Mouse (Mus musculus) gastrocnemius, adult 8-10 months (tissue): Measurements from ENCODE around the gene Pcsk7. TPM values are rescaled to one million over a fixed set of nuclear protein-coding genes. Genes with fewer than 3 reads are reported as not detected.

Experiments used
- DNase-seq, 2 experiments: peaks; one replicate each; pipeline ENCODE4 v3.0.0; 2022; ENCODE audit warnings: low spot score in 2 of 2
- microRNA-seq: library from miRNA; unstranded; fragments of <30 nt; microRNA quantifications from one replicate; pipeline ENCODE4 v1.2.0, GENCODE M21; 2022
- total RNA-seq, 4 experiments: library from RNA; stranded (reverse); gene quantifications; 2 replicates each; pipeline ENCODE4 v1.2.4; 2022

Pcsk7 gene
- total RNA-seq, 4 experiments from 2014 or later, result 7.9 to 14.1 (median 10.7) TPM

- peak in 1 of 2 experiments; percentile 36 for DNase-seq
Measured at GRCm38 (mm10) chr9:45961855-45962254, 55.6 kb downstream of the Pcsk7 start.

- no peak for DNase-seq
Measured at GRCm38 (mm10) chr9:45963577-45963976, 57.3 kb downstream of the Pcsk7 start.

GRCm38 (mm10) chr9:45976884-45977283 is 70.6 kb downstream of the Pcsk7 start:
- no peak for DNase-seq

Small RNA genes within 50 kb of the gene (microRNA-seq; reads per million reads assigned to microRNA genes)
- not detected for gene Mir7087

Other genes with a start within 250 kb of the Pcsk7 start
- 1 to 10 TPM; 2.1 to 3.9 (median 2.4) TPM for gene Cep164, start 77.8 kb upstream of the Pcsk7 start, total RNA-seq
- gene Bace1, start 67.9 kb upstream of the Pcsk7 start, total RNA-seq, result 10 to 100 TPM; 28.3 to 64.8 (median 51.1) TPM
- gene Rnf214, start 414 bp downstream of the Pcsk7 start, total RNA-seq, result 10 to 100 TPM; 23.7 to 28.9 (median 25.5) TPM
- 10 to 100 TPM; 28.4 to 54.2 (median 31.7) TPM for gene Tagln, start 29.6 kb downstream of the Pcsk7 start, total RNA-seq
- gene Sidt2, start 48.8 kb downstream of the Pcsk7 start, total RNA-seq, result 10 to 100 TPM; 64.4 to 70.3 (median 67.4) TPM
- gene Pafah1b2, start 106.2 kb downstream of the Pcsk7 start, total RNA-seq, result 10 to 100 TPM; 19.1 to 25.8 (median 23.2) TPM
- 10 to 100 TPM; 36.6 to 42.4 (median 39.7) TPM for gene Sik3, start 106.3 kb downstream of the Pcsk7 start, total RNA-seq